Mouse (Mus musculus) E14TG2a.4 (cell line): ENCODE measurements around the gene Gm9833.

Experiments
- H3K27me3 ChIP-seq: 2 replicates; pipeline ENCODE4 v1.6.1; 2014; ENCODE audit warnings: low read length, control low read depth; ENCODE audit not compliant: insufficient read depth
- H3K36me3 ChIP-seq: 2 replicates; pipeline ENCODE4 v1.6.1; 2014; ENCODE audit warnings: low read length, control low read depth; ENCODE audit not compliant: insufficient read depth
- H3K4me1 ChIP-seq: replicated peaks from 2 replicates; pipeline ENCODE4 v1.6.1; 2014; ENCODE audit warnings: low read depth, low read length, control low read depth
- H3K4me3 ChIP-seq: replicated peaks from 2 replicates; pipeline ENCODE4 v1.5.1; 2014; ENCODE audit warnings: mild to moderate bottlenecking, low read length
- H3K9me3 ChIP-seq: 2 replicates; pipeline ENCODE4 v1.6.1; 2014; ENCODE audit warnings: low read length, control low read depth
- CTCF ChIP-seq: conservative IDR thresholded peaks from 2 replicates; pipeline ENCODE4 v1.5.1; 2014; ENCODE audit warnings: low read length
- NANOG ChIP-seq: IDR thresholded peaks from 2 replicates; pipeline ENCODE4 v1.6.1; 2014; ENCODE audit warnings: borderline replicate concordance, low read length, mixed read lengths
- POU5F1 ChIP-seq: IDR thresholded peaks from 2 replicates; pipeline ENCODE4 v1.6.1; 2014; ENCODE audit warnings: low read length, borderline replicate concordance

Gm9833 gene

GRCm38 (mm10) chr3:10084102-10084501 lies 3.8 kb upstream of the Gm9833 start:
- no peak for TF ChIP-seq NANOG
- H3K27me3 ChIP-seq, result no peaks in the 10 kb centered on the region
- no peak overlapping the region for H3K4me3 ChIP-seq
- no peaks in the 10 kb centered on the region for H3K4me1 ChIP-seq
- H3K9me3 ChIP-seq, result no peaks in the 10 kb centered on the region
- no peaks in the 10 kb centered on the region for H3K36me3 ChIP-seq

GRCm38 (mm10) chr3:10085396-10086119 lies 2.4 kb upstream of the Gm9833 start:
- no peak overlapping the region for H3K4me3 ChIP-seq
- H3K36me3 ChIP-seq, result no peaks in the 10 kb centered on the region
- H3K4me1 ChIP-seq, result no peaks in the 10 kb centered on the region
- no peaks in the 10 kb centered on the region for H3K9me3 ChIP-seq
- TF ChIP-seq POU5F1 (no peak), CTCF (no peak), NANOG (no peak)
- H3K27me3 ChIP-seq, result no peaks in the 10 kb centered on the region

- no peaks in the 10 kb centered on the region for H3K4me1 ChIP-seq
- H3K36me3 ChIP-seq, result no peaks in the 10 kb centered on the region
- H3K9me3 ChIP-seq, result no peaks in the 10 kb centered on the region
- no peak overlapping the region for H3K4me3 ChIP-seq
- no peaks in the 10 kb centered on the region for H3K27me3 ChIP-seq
- TF ChIP-seq NANOG (no peak), POU5F1 (no peak), CTCF (no peak)
Observed at GRCm38 (mm10) chr3:10087511-10087910, 399 bp upstream of the Gm9833 start.

GRCm38 (mm10) chr3:10091616-10092140 lies 3.8 kb downstream of the Gm9833 start:
- no peaks in the 10 kb centered on the region for H3K9me3 ChIP-seq
- H3K4me3 ChIP-seq, result no peak overlapping the region
- no peaks in the 10 kb centered on the region for H3K27me3 ChIP-seq
- H3K36me3 ChIP-seq, result no peaks in the 10 kb centered on the region
- TF ChIP-seq CTCF, result no peak
- no peak for TF ChIP-seq POU5F1
- no peak for TF ChIP-seq NANOG
- no peaks in the 10 kb centered on the region for H3K4me1 ChIP-seq

GRCm38 (mm10) chr3:10092499-10092898 lies 4.6 kb downstream of the Gm9833 start:
- Histone ChIP-seq H3K36me3 (no peaks in the 10 kb centered on the region), H3K4me3 (no peak overlapping the region), H3K4me1 (no peaks in the 10 kb centered on the region), H3K27me3 (no peaks in the 10 kb centered on the region), H3K9me3 (no peaks in the 10 kb centered on the region)
- TF ChIP-seq POU5F1, result no peak
- no peak for TF ChIP-seq NANOG
- no peak for TF ChIP-seq CTCF

- TF ChIP-seq NANOG, result no peak
- no peak for TF ChIP-seq POU5F1
- no peak for TF ChIP-seq CTCF
- H3K27me3 ChIP-seq, result no peaks in the 10 kb centered on the region
- no peaks in the 10 kb centered on the region for H3K36me3 ChIP-seq
- no peaks in the 10 kb centered on the region for H3K4me1 ChIP-seq
- no peaks in the 10 kb centered on the region for H3K9me3 ChIP-seq
- no peak overlapping the region for H3K4me3 ChIP-seq
Observed at GRCm38 (mm10) chr3:10092914-10093313, 5.0 kb downstream of the Gm9833 start.

GRCm38 (mm10) chr3:10095076-10095622 lies 7.2 kb downstream of the Gm9833 start:
- TF ChIP-seq CTCF (no peak), POU5F1 (no peak), NANOG (no peak)
- no peak overlapping the region for H3K4me3 ChIP-seq
- no peaks in the 10 kb centered on the region for H3K9me3 ChIP-seq
- H3K27me3 ChIP-seq, result no peaks in the 10 kb centered on the region
- H3K4me1 ChIP-seq, result no peaks in the 10 kb centered on the region
- no peaks in the 10 kb centered on the region for H3K36me3 ChIP-seq

GRCm38 (mm10) chr3:10099756-10100155 lies 11.8 kb downstream of the Gm9833 start:
- TF ChIP-seq POU5F1, result no peak
- TF ChIP-seq CTCF, result no peak
- no peak for TF ChIP-seq NANOG
- no peaks in the 10 kb centered on the region for H3K9me3 ChIP-seq

GRCm38 (mm10) chr3:10111570-10111969 lies 23.7 kb downstream of the Gm9833 start:
- no peaks in the 10 kb centered on the region for H3K36me3 ChIP-seq
- H3K4me1 ChIP-seq, result no peaks in the 10 kb centered on the region
- TF ChIP-seq POU5F1 (no peak), CTCF (no peak), NANOG (no peak)
- H3K4me3 ChIP-seq, result no peak overlapping the region
- peaks cover 8% of the 10 kb centered on the region for H3K9me3 ChIP-seq
- H3K27me3 ChIP-seq, result no peaks in the 10 kb centered on the region

More at GRCm38 (mm10) chr3:10099756-10100155, 11.8 kb downstream of the Gm9833 start:
- Histone ChIP-seq H3K27me3 (no peaks in the 10 kb centered on the region), H3K36me3 (no peaks in the 10 kb centered on the region), H3K4me1 (no peaks in the 10 kb centered on the region), H3K4me3 (no peak overlapping the region)
